Comparison of ENCODE assay signal across 18 mouse cellular contexts in genomic region chr10:80288657-80289056, GRCm38 (mm10). TPM values are rescaled to one million over a fixed set of nuclear protein-coding genes. Genes with fewer than 3 reads are reported as not detected.
DNase-seq lines count a peak whose midpoint lies in the region; ATAC-seq and TF ChIP-seq lines count a peak whose summit lies in the region.
"Had no signal": no experiment of that assay in that cellular context is flagged by ENCODE, and none has a peak within 500 bp of the region (broad histone marks: within the 10 kb centered on the region; RNA-seq: fewer than 3 reads in every experiment).

No protein-coding gene starts in this region.

- no peak for TF ChIP-seq POLR2A in kidney, adult 2 months (IDR thresholded peaks at IDR 0.05; ENCODE audit: low read depth, low read length)

- no peaks in the 10 kb centered on the region for H3K27me3 ChIP-seq in kidney, adult 2 months (replicated peaks; ENCODE audit: control insufficient read depth, insufficient read depth, low read length)
- H3K27me3 ChIP-seq in midbrain, postnatal 0 days (ENCODE audit: insufficient read depth, low read length) = no peaks in the 10 kb centered on the region
- no peaks in the 10 kb centered on the region for H3K27me3 ChIP-seq in midbrain, embryonic 16.5 days (ENCODE audit: control insufficient read depth, insufficient read depth, low read depth, low read length)
- H3K27me3 ChIP-seq in stomach, embryonic 16.5 days (ENCODE audit: control insufficient read depth, insufficient read depth, low read length) = no peaks in the 10 kb centered on the region
- H3K27me3 ChIP-seq: embryonic facial prominence, embryonic 15.5 days; liver, embryonic 13.5 days; neural tube, embryonic 12.5 days had no signal

- 58% methylated on average over 8 of the region's 8 CpGs for WGBS in kidney, adult 2 months
- WGBS in midbrain, postnatal 0 days = 66% methylated on average over 8 of the region's 8 CpGs
- WGBS in midbrain, embryonic 16.5 days = 68% methylated on average over 8 of the region's 8 CpGs
- WGBS in stomach, embryonic 16.5 days = 64% methylated on average over 8 of the region's 8 CpGs

- ATAC-seq in midbrain, postnatal 0 days (ENCODE audit: low FRiP score) = no peak
- ATAC-seq in midbrain, embryonic 16.5 days = no peak
- ATAC-seq in stomach, embryonic 16.5 days (ENCODE audit: insufficient read depth, low FRiP score) = no peak
- ATAC-seq: forebrain, embryonic 14.5 days had no signal

- no peak overlapping the region for H3K4me2 ChIP-seq in midbrain, postnatal 0 days (ENCODE audit: low read depth, low read length, poor library complexity, severe bottlenecking)
- no peak overlapping the region for H3K4me2 ChIP-seq in midbrain, embryonic 16.5 days (ENCODE audit: low read length)
- H3K4me2 ChIP-seq in stomach, embryonic 16.5 days (ENCODE audit: low read depth, low read length) = no peak overlapping the region
- H3K4me2 ChIP-seq: embryonic facial prominence, embryonic 15.5 days; liver, embryonic 13.5 days; neural tube, embryonic 12.5 days had no signal

- no peak overlapping the region for H3K9ac ChIP-seq in midbrain, postnatal 0 days (replicated peaks; ENCODE audit: low read length, poor library complexity, severe bottlenecking)
- no peak overlapping the region for H3K9ac ChIP-seq in midbrain, embryonic 16.5 days (ENCODE audit: low read depth, low read length)
- no peak overlapping the region for H3K9ac ChIP-seq in stomach, embryonic 16.5 days (ENCODE audit: low read length)
- H3K9ac ChIP-seq: embryonic facial prominence, embryonic 15.5 days; liver, embryonic 13.5 days; neural tube, embryonic 12.5 days had no signal

- TF ChIP-seq CTCF in kidney, adult 2 months (conservative IDR thresholded peaks at IDR 0.05; ENCODE audit: insufficient read depth, insufficient read length, low read depth, low read length) = peak; percentile 38
- peak; percentile 50 for TF ChIP-seq CTCF in midbrain, postnatal 0 days (IDR thresholded peaks at IDR 0.05)

- no peak for DNase-seq in kidney, adult 2 months
- no peak for DNase-seq in kidney, postnatal 25 days
- no peak for DNase-seq in midbrain, postnatal 0 days (ENCODE audit: low spot score)
- DNase-seq in NIH3T3 (ENCODE audit: low read depth) = peak; percentile 36
- DNase-seq in adrenal gland, postnatal 10 days = no peak
- DNase-seq: adrenal gland, adult 8-10 months; cerebellum, adult 8-10 months; heart, postnatal 36 days; liver, embryonic 13.5 days; lung, postnatal 4 days; midbrain, embryonic 14.5 days; thymus, postnatal 25 days had no signal

- H3K27ac ChIP-seq in kidney, adult 2 months (ENCODE audit: insufficient read depth, low read depth, low read length) = no peak overlapping the region
- H3K27ac ChIP-seq in midbrain, postnatal 0 days (ENCODE audit: low read depth, low read length) = no peak overlapping the region
- H3K27ac ChIP-seq in midbrain, embryonic 16.5 days (ENCODE audit: low read length) = no peak overlapping the region
- H3K27ac ChIP-seq in stomach, embryonic 16.5 days (ENCODE audit: low read length) = 0 out of 2 replicates have a peak overlapping the region, but pooled peaks have one; percentile 19
- H3K27ac ChIP-seq: embryonic facial prominence, embryonic 15.5 days; heart, embryonic 10.5 days; neural tube, embryonic 12.5 days had no signal

- H3K9me3 ChIP-seq in midbrain, postnatal 0 days (ENCODE audit: low read length) = no peaks in the 10 kb centered on the region
- no peaks in the 10 kb centered on the region for H3K9me3 ChIP-seq in midbrain, embryonic 16.5 days (replicated peaks; ENCODE audit: control insufficient read depth, low read length, poor library complexity, severe bottlenecking)
- no peaks in the 10 kb centered on the region for H3K9me3 ChIP-seq in stomach, embryonic 16.5 days (replicated peaks; ENCODE audit: control insufficient read depth, low read length)
- H3K9me3 ChIP-seq: embryonic facial prominence, embryonic 15.5 days; heart, embryonic 10.5 days; liver, embryonic 13.5 days; neural tube, embryonic 12.5 days had no signal

- no peaks in the 10 kb centered on the region; the same call in 1 of the 2 replicates for H3K4me1 ChIP-seq in kidney, adult 2 months (ENCODE audit: control insufficient read depth, insufficient read depth, low read length)
- no peaks in the 10 kb centered on the region for H3K4me1 ChIP-seq in midbrain, postnatal 0 days (ENCODE audit: insufficient read depth, low read length)
- H3K4me1 ChIP-seq in midbrain, embryonic 16.5 days (ENCODE audit: control insufficient read depth, insufficient read depth, low read length) = peaks cover 10% of the 10 kb centered on the region
- peaks cover 8% of the 10 kb centered on the region for H3K4me1 ChIP-seq in stomach, embryonic 16.5 days (ENCODE audit: control insufficient read depth, insufficient read depth, low read length)

- peaks cover 11% of the 10 kb centered on the region for H3K36me3 ChIP-seq in kidney, adult 2 months (ENCODE audit: control insufficient read depth, insufficient read depth, low read length)
- peaks cover 44% of the 10 kb centered on the region for H3K36me3 ChIP-seq in midbrain, postnatal 0 days (ENCODE audit: insufficient read depth, low read length)
- H3K36me3 ChIP-seq in midbrain, embryonic 16.5 days (ENCODE audit: control insufficient read depth, insufficient read depth, low read length) = peaks cover 25% of the 10 kb centered on the region
- peaks cover 7% of the 10 kb centered on the region; the same call in 1 of the 2 replicates for H3K36me3 ChIP-seq in stomach, embryonic 16.5 days (ENCODE audit: control insufficient read depth, insufficient read depth, low read length)

- H3K4me3 ChIP-seq in kidney, adult 2 months (ENCODE audit: insufficient read depth, low read depth, low read length) = no peak overlapping the region
- H3K4me3 ChIP-seq in midbrain, postnatal 0 days (ENCODE audit: low read depth, low read length) = no peak overlapping the region
- no peak overlapping the region for H3K4me3 ChIP-seq in midbrain, embryonic 16.5 days (ENCODE audit: low read depth, low read length)
- H3K4me3 ChIP-seq in stomach, embryonic 16.5 days (replicated peaks; ENCODE audit: low read length) = no peak overlapping the region
- H3K4me3 ChIP-seq: embryonic facial prominence, embryonic 15.5 days; heart, embryonic 10.5 days; liver, embryonic 13.5 days; neural tube, embryonic 12.5 days had no signal

RNA-seq across cellular contexts. Expression of gene Rps15, which starts 3.6 kb away (rescaled TPM):
- polyA plus RNA-seq in kidney, adult 2 months (2012; rRNA removed) = 1,371 and 1,777 TPM in 2 replicates
- total RNA-seq in midbrain, postnatal 0 days (2014; rRNA removed) = 971 and 1,162 TPM in 2 replicates
- 633 and 645 TPM in 2 replicates for polyA plus RNA-seq in midbrain, postnatal 0 days (2015; fragmentation: Nextera tagmentation; extraction: Ambion mirVana)
- 465 and 476 TPM in 2 replicates for polyA plus RNA-seq in midbrain, embryonic 16.5 days (2015; fragmentation: Nextera tagmentation; extraction: Ambion mirVana)
- polyA plus RNA-seq in stomach, embryonic 16.5 days (2015; fragmentation: Nextera tagmentation; extraction: Ambion mirVana) = 807 and 821 TPM in 2 replicates
- total RNA-seq in adrenal gland, postnatal 10 days (2021) = 1,000 to 10,000 TPM; 1,216 to 1,243 TPM

RNA-seq across cellular contexts. Expression of gene Apc2, which starts 7.1 kb away (rescaled TPM):
- 0.74 and 0.95 TPM in 2 replicates for polyA plus RNA-seq in kidney, adult 2 months (2012; rRNA removed)
- total RNA-seq in midbrain, postnatal 0 days (2014; rRNA removed) = 370 and 395 TPM in 2 replicates
- polyA plus RNA-seq in midbrain, postnatal 0 days (2015; fragmentation: Nextera tagmentation; extraction: Ambion mirVana) = 95.3 and 110 TPM in 2 replicates
- polyA plus RNA-seq in midbrain, embryonic 16.5 days (2015; fragmentation: Nextera tagmentation; extraction: Ambion mirVana) = 172 and 205 TPM in 2 replicates
- polyA plus RNA-seq in stomach, embryonic 16.5 days (2015; fragmentation: Nextera tagmentation; extraction: Ambion mirVana) = 3.3 and 4.3 TPM in 2 replicates
- total RNA-seq in adrenal gland, postnatal 10 days (2021) = 1 to 10 TPM; 2.7 to 5.6 TPM

RNA-seq across cellular contexts. Expression of gene Dazap1, which starts 27.4 kb away (rescaled TPM):
- polyA plus RNA-seq in kidney, adult 2 months (2012; rRNA removed) = 45.6 and 49.1 TPM in 2 replicates
- 107 and 109 TPM in 2 replicates for total RNA-seq in midbrain, postnatal 0 days (2014; rRNA removed)
- polyA plus RNA-seq in midbrain, postnatal 0 days (2015; fragmentation: Nextera tagmentation; extraction: Ambion mirVana) = 34.2 and 34.5 TPM in 2 replicates
- 43.7 and 51.9 TPM in 2 replicates for polyA plus RNA-seq in midbrain, embryonic 16.5 days (2015; fragmentation: Nextera tagmentation; extraction: Ambion mirVana)
- 35.8 and 43.9 TPM in 2 replicates for polyA plus RNA-seq in stomach, embryonic 16.5 days (2015; fragmentation: Nextera tagmentation; extraction: Ambion mirVana)
- total RNA-seq in adrenal gland, postnatal 10 days (2021) = 100 to 1,000 TPM in 1 of 2 experiments, 10 to 100 TPM in 1; 93.6 to 121 TPM

RNA-seq across cellular contexts. Expression of gene Gamt, which starts 27.8 kb away (rescaled TPM):
- 66.7 and 68.4 TPM in 2 replicates for polyA plus RNA-seq in kidney, adult 2 months (2012; rRNA removed)
- total RNA-seq in midbrain, postnatal 0 days (2014; rRNA removed) = 12.5 and 14.3 TPM in 2 replicates
- 16.8 and 19.6 TPM in 2 replicates for polyA plus RNA-seq in midbrain, postnatal 0 days (2015; fragmentation: Nextera tagmentation; extraction: Ambion mirVana)
- polyA plus RNA-seq in midbrain, embryonic 16.5 days (2015; fragmentation: Nextera tagmentation; extraction: Ambion mirVana) = 15.8 and 19.5 TPM in 2 replicates
- 92.0 and 115 TPM in 2 replicates for polyA plus RNA-seq in stomach, embryonic 16.5 days (2015; fragmentation: Nextera tagmentation; extraction: Ambion mirVana)
- 100 to 1,000 TPM; 164 to 167 TPM for total RNA-seq in adrenal gland, postnatal 10 days (2021)

RNA-seq across cellular contexts. Expression of gene 2310011J03Rik, which starts 31.7 kb away (rescaled TPM):
- polyA plus RNA-seq in kidney, adult 2 months (2012; rRNA removed) = 47.8 and 52.5 TPM in 2 replicates
- 15.6 and 23.1 TPM in 2 replicates for total RNA-seq in midbrain, postnatal 0 days (2014; rRNA removed)
- polyA plus RNA-seq in midbrain, postnatal 0 days (2015; fragmentation: Nextera tagmentation; extraction: Ambion mirVana) = 26.5 and 29.6 TPM in 2 replicates
- polyA plus RNA-seq in midbrain, embryonic 16.5 days (2015; fragmentation: Nextera tagmentation; extraction: Ambion mirVana) = 21.9 and 26.7 TPM in 2 replicates
- 46.6 and 48.1 TPM in 2 replicates for polyA plus RNA-seq in stomach, embryonic 16.5 days (2015; fragmentation: Nextera tagmentation; extraction: Ambion mirVana)
- 10 to 100 TPM; 24.0 to 26.7 TPM for total RNA-seq in adrenal gland, postnatal 10 days (2021)

Comparison
In these comparisons a context has a peak if more than half of its experiments do, and no peak if none do; other contexts are left out.
1. RNA of gene Apc2, which starts 7.1 kb away (polyA plus RNA-seq): 172 to 205 TPM in midbrain, embryonic 16.5 days and 95.3 to 110 TPM in midbrain, postnatal 0 days; 3.3 to 4.3 TPM in stomach, embryonic 16.5 days and 0.74 to 0.95 TPM in kidney, adult 2 months; every median in the first group is over 10 times any median in the second.